ENCODE assay signal across 23 mouse cellular contexts in genomic region chr6:100023434-100024095, GRCm38 (mm10).
DNase-seq lines count a peak whose midpoint lies in the region; ATAC-seq and TF ChIP-seq lines count a peak whose summit lies in the region.
"Had no signal": no experiment of that assay in that cellular context is flagged by ENCODE, and none has a peak within 500 bp of the region (broad histone marks: within the 10 kb centered on the region; RNA-seq: fewer than 3 reads in every experiment).

No protein-coding gene starts in this region.

- peak; percentile 53; the same call in 1 of the 2 replicates for ATAC-seq in hindbrain, embryonic 11.5 days (ENCODE audit: low FRiP score)
- no peak for ATAC-seq in hindbrain, embryonic 13.5 days (ENCODE audit: low FRiP score)
- ATAC-seq in kidney, postnatal 0 days (replicated peaks; ENCODE audit: low FRiP score, low read depth) = no peak
- ATAC-seq in lung, postnatal 0 days = peak; percentile 46; the same call in 1 of the 2 replicates
- ATAC-seq: forebrain, embryonic 13.5 days; forebrain, embryonic 15.5 days; forebrain, postnatal 0 days; Patski had no signal

- H3K36me3 ChIP-seq in hindbrain, embryonic 11.5 days (ENCODE audit: control insufficient read depth, insufficient read depth, low read length) = no peaks in the 10 kb centered on the region
- H3K36me3 ChIP-seq in hindbrain, embryonic 13.5 days = no peaks in the 10 kb centered on the region
- no peaks in the 10 kb centered on the region for H3K36me3 ChIP-seq in kidney, postnatal 0 days (ENCODE audit: insufficient read depth, low read length)
- no peaks in the 10 kb centered on the region for H3K36me3 ChIP-seq in kidney, adult 2 months (ENCODE audit: control insufficient read depth, insufficient read depth, low read length)
- no peaks in the 10 kb centered on the region for H3K36me3 ChIP-seq in lung, postnatal 0 days (ENCODE audit: insufficient read depth, low read length)
- H3K36me3 ChIP-seq: embryonic facial prominence, embryonic 13.5 days; forebrain, embryonic 15.5 days; G1E had no signal

- H3K4me1 ChIP-seq in hindbrain, embryonic 11.5 days (replicated peaks; ENCODE audit: control insufficient read depth, insufficient read depth, low read length) = no peaks in the 10 kb centered on the region
- H3K4me1 ChIP-seq in hindbrain, embryonic 13.5 days (replicated peaks) = peaks cover 15% of the 10 kb centered on the region
- no peaks in the 10 kb centered on the region for H3K4me1 ChIP-seq in kidney, postnatal 0 days (replicated peaks; ENCODE audit: insufficient read depth, low read length)
- no peaks in the 10 kb centered on the region for H3K4me1 ChIP-seq in kidney, adult 2 months (ENCODE audit: control insufficient read depth, insufficient read depth, low read length)
- H3K4me1 ChIP-seq in lung, postnatal 0 days (ENCODE audit: insufficient read depth, low read depth, low read length) = no peaks in the 10 kb centered on the region

- TF ChIP-seq CTCF in kidney, postnatal 0 days (IDR thresholded peaks at IDR 0.05; ENCODE audit: low read depth) = no peak
- no peak for TF ChIP-seq CTCF in kidney, adult 2 months (conservative IDR thresholded peaks at IDR 0.05; ENCODE audit: insufficient read depth, insufficient read length, low read depth, low read length)
- no peak for TF ChIP-seq CTCF in lung, postnatal 0 days (IDR thresholded peaks at IDR 0.05)
- no peak for TF ChIP-seq CTCF in brain, embryonic 14.5 days (IDR thresholded peaks at IDR 0.05; ENCODE audit: borderline replicate concordance, extremely low read depth, insufficient read depth, insufficient read length)

- TF ChIP-seq EP300 in lung, postnatal 0 days (IDR thresholded peaks at IDR 0.05) = no peak

- H3K4me3 ChIP-seq in hindbrain, embryonic 11.5 days (ENCODE audit: low read depth, low read length) = no peak overlapping the region
- H3K4me3 ChIP-seq in hindbrain, embryonic 13.5 days = no peak overlapping the region
- no peak overlapping the region for H3K4me3 ChIP-seq in kidney, postnatal 0 days (replicated peaks; ENCODE audit: low read depth, low read length)
- H3K4me3 ChIP-seq in kidney, adult 2 months (ENCODE audit: insufficient read depth, low read depth, low read length) = no peak overlapping the region
- H3K4me3 ChIP-seq in lung, postnatal 0 days (ENCODE audit: low read depth, low read length) = no peak overlapping the region
- H3K4me3 ChIP-seq: embryonic facial prominence, embryonic 13.5 days; forebrain, embryonic 13.5 days; forebrain, embryonic 15.5 days had no signal

- TF ChIP-seq POLR2A in kidney, adult 2 months (IDR thresholded peaks at IDR 0.05; ENCODE audit: low read depth, low read length) = no peak
- TF ChIP-seq POLR2A in brain, embryonic 14.5 days (IDR thresholded peaks at IDR 0.05; ENCODE audit: borderline replicate concordance, extremely low read depth, insufficient read depth, insufficient read length, poor library complexity, severe bottlenecking) = no peak

- no peak overlapping the region for H3K27ac ChIP-seq in hindbrain, embryonic 11.5 days (ENCODE audit: low read depth, low read length)
- no peak overlapping the region for H3K27ac ChIP-seq in hindbrain, embryonic 13.5 days
- H3K27ac ChIP-seq in kidney, postnatal 0 days = no peak overlapping the region
- H3K27ac ChIP-seq in kidney, adult 2 months (ENCODE audit: insufficient read depth, low read depth, low read length) = no peak overlapping the region
- H3K27ac ChIP-seq in lung, postnatal 0 days (ENCODE audit: low read length) = no peak overlapping the region
- H3K27ac ChIP-seq: embryonic facial prominence, embryonic 13.5 days; forebrain, embryonic 13.5 days; forebrain, embryonic 15.5 days had no signal

- WGBS in hindbrain, embryonic 11.5 days = 71% methylated on average over 7 of the region's 7 CpGs
- 56% methylated on average over 7 of the region's 7 CpGs for WGBS in hindbrain, embryonic 13.5 days
- 81% methylated on average over 7 of the region's 7 CpGs for WGBS in kidney, postnatal 0 days
- 91% methylated on average over 7 of the region's 7 CpGs for WGBS in kidney, adult 2 months
- 74% methylated on average over 7 of the region's 7 CpGs for WGBS in lung, postnatal 0 days

- no peak for DNase-seq in hindbrain, embryonic 11.5 days (ENCODE audit: low spot score)
- DNase-seq in kidney, postnatal 0 days (ENCODE audit: low spot score) = peak; percentile 57
- no peak for DNase-seq in kidney, adult 2 months
- peak; percentile 69 for DNase-seq in lung, postnatal 0 days (ENCODE audit: low spot score)
- DNase-seq in lung, postnatal 14 days = no peak
- DNase-seq in brain, embryonic 14.5 days (ENCODE audit: low read depth) = peak; percentile 32
- DNase-seq in frontal cortex, postnatal 10 days (ENCODE audit: low spot score in 2 of 2) = no peak
- DNase-seq: adrenal gland, adult 2 months; adrenal gland, postnatal 10 days; adrenal gland, postnatal 25 days; cerebellum, adult 11-12 months; cerebellum, adult 2 months; cerebellum, adult 9-10 months; cerebellum, postnatal 10 days; cerebellum, postnatal 25 days; forebrain, postnatal 0 days had no signal

- no peaks in the 10 kb centered on the region for H3K9me3 ChIP-seq in hindbrain, embryonic 11.5 days (ENCODE audit: control insufficient read depth, low read length)
- H3K9me3 ChIP-seq in hindbrain, embryonic 13.5 days = no peaks in the 10 kb centered on the region
- no peaks in the 10 kb centered on the region for H3K9me3 ChIP-seq in kidney, postnatal 0 days (replicated peaks; ENCODE audit: low read length)
- no peaks in the 10 kb centered on the region for H3K9me3 ChIP-seq in lung, postnatal 0 days (ENCODE audit: low read length)
- H3K9me3 ChIP-seq: embryonic facial prominence, embryonic 13.5 days; forebrain, embryonic 13.5 days; forebrain, embryonic 15.5 days had no signal

- 0 out of 2 replicates have a peak, but pooled peaks cover 3% of the 10 kb centered on the region for H3K27me3 ChIP-seq in hindbrain, embryonic 11.5 days (ENCODE audit: control insufficient read depth, insufficient read depth, low read length)
- peaks cover 32% of the 10 kb centered on the region for H3K27me3 ChIP-seq in hindbrain, embryonic 13.5 days
- H3K27me3 ChIP-seq in kidney, postnatal 0 days (ENCODE audit: insufficient read depth, low read length) = 0 out of 2 replicates have a peak, but pooled peaks cover 3% of the 10 kb centered on the region
- no peaks in the 10 kb centered on the region for H3K27me3 ChIP-seq in kidney, adult 2 months (replicated peaks; ENCODE audit: control insufficient read depth, insufficient read depth, low read length)
- H3K27me3 ChIP-seq in lung, postnatal 0 days (replicated peaks; ENCODE audit: insufficient read depth, low read length) = no peaks in the 10 kb centered on the region
- H3K27me3 ChIP-seq: CH12.LX; embryonic facial prominence, embryonic 13.5 days; forebrain, embryonic 15.5 days had no signal

- no peak overlapping the region for H3K4me2 ChIP-seq in hindbrain, embryonic 11.5 days (replicated peaks; ENCODE audit: low read depth, low read length)
- H3K4me2 ChIP-seq in hindbrain, embryonic 13.5 days = no peak overlapping the region
- no peak overlapping the region for H3K4me2 ChIP-seq in kidney, postnatal 0 days (ENCODE audit: low read length)
- H3K4me2 ChIP-seq in lung, postnatal 0 days (replicated peaks; ENCODE audit: low read depth, low read length) = no peak overlapping the region
- H3K4me2 ChIP-seq: embryonic facial prominence, embryonic 13.5 days; forebrain, embryonic 13.5 days; forebrain, embryonic 15.5 days had no signal

- no peak overlapping the region for H3K9ac ChIP-seq in hindbrain, embryonic 11.5 days (ENCODE audit: low read depth, low read length)
- H3K9ac ChIP-seq in hindbrain, embryonic 13.5 days = no peak overlapping the region
- H3K9ac ChIP-seq in kidney, postnatal 0 days (ENCODE audit: low read depth, low read length) = no peak overlapping the region
- no peak overlapping the region for H3K9ac ChIP-seq in lung, postnatal 0 days (replicated peaks; ENCODE audit: low read depth)
- H3K9ac ChIP-seq: embryonic facial prominence, embryonic 13.5 days; forebrain, embryonic 13.5 days; forebrain, embryonic 15.5 days; forebrain, postnatal 0 days had no signal

Comparison
In these comparisons a context has a peak if more than half of its experiments do, and no peak if none do; other contexts are left out.
1. ATAC-seq: peak in hindbrain, embryonic 11.5 days (single experiment) and lung, postnatal 0 days (single experiment); none in hindbrain, embryonic 13.5 days (single experiment) and kidney, postnatal 0 days (single experiment).
2. DNase-seq: peak in kidney, postnatal 0 days (single experiment), lung, postnatal 0 days (single experiment) and brain, embryonic 14.5 days (single experiment); none in hindbrain, embryonic 11.5 days (single experiment), kidney, adult 2 months (single experiment), lung, postnatal 14 days (single experiment) and frontal cortex, postnatal 10 days (0 of 2).